Mouse (Mus musculus) bone marrow, adult 2 months (tissue): ENCODE results near the gene Fanca.
A peak's percentile ranks its signal among the peaks of the same experiment; 100 is the strongest.

Experiments used
- CTCF ChIP-seq: fragments of 200-500 bp; IDR thresholded peaks from 2 replicates; pipeline ENCODE4 v1.5.1; 2011; ENCODE audit warnings: low read length, control low read depth; ENCODE audit not compliant: control insufficient read depth, insufficient read depth
- POLR2A ChIP-seq: fragments of 200-500 bp; IDR thresholded peaks from 2 replicates; pipeline ENCODE4 v1.6.1; 2011; ENCODE audit warnings: low read depth, mild to moderate bottlenecking, control low read depth, low read length, borderline replicate concordance; ENCODE audit not compliant: control insufficient read depth

- TF ChIP-seq POLR2A (no peak), CTCF (peak; percentile 46)
These were observed 75.3 kb downstream of the Fanca start for GRCm38 (mm10) chr8:123243053-123243452.
